Mouse (Mus musculus): Measurements from ENCODE around the gene Wdr27. TPM values are rescaled to one million over a fixed set of nuclear protein-coding genes. Genes with fewer than 3 reads are reported as not detected.

The Wdr27 gene
- total and polyA plus RNA-seq, 3 experiments: 1.7 to 2.3 (median 2.1) TPM

DNA sequence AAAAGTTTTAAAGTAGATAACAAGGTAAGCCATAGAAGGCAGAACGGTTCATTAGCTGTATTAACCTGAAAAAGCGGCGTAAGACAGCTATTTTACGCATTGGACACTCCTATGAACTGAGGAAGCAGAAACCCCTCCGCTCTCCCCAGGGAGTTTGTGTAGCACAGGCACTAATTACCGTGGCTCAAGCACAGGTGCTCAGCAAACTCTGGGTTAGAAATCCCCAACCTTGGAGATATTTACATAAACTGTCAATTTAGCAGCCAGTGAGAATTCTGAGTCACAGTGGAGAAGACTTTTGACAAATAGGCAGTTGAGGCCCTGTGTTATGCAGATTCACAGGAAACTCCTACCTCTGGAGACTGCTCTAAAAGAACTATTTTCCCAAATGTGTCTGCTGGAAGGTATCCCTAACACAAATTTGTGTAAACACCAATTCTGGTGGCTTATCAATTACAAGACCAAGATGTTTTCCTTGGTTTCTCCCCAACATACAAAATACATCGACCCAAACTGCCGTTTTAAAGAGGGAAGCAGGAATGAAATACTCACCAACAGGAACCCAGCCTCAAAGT is 15.2 kb downstream of the Wdr27 start:
- peak overlapping the region; percentile 96 for H3K27ac ChIP-seq (ENCODE audit: insufficient read depth, low read depth)
- H3K4me3 ChIP-seq (replicated peaks in 1 of 3; ENCODE audit: low read depth in 2 of 3, low read length in 2 of 3, poor library complexity in 1 of 3): peak overlapping the region in 2 of 3 experiments; percentile 36 to 38
- H3K9ac ChIP-seq (ENCODE audit: insufficient read depth, low read depth): peak overlapping the region; percentile 46
- H3K4me1 ChIP-seq (ENCODE audit: control insufficient read depth in 1 of 2, insufficient read depth in 2 of 2): peaks cover 23 to 57% of the 10 kb centered on the region in 2 experiments
- DNase-seq (ENCODE audit: extremely low read depth): peak; percentile 98
- H3K4me2 ChIP-seq (ENCODE audit: insufficient read depth, low read depth, poor library complexity, severe bottlenecking): peak overlapping the region; percentile 92
- dilution Hi-C loops (cut with MboI; ENCODE audit: extremely low pct_ligation_motif_present, extremely low pct_unique_long_range_greater_than_20kb, low sequenced_read_pairs): no loop called here
- no peaks in the 10 kb centered on the region for H3K79me2 ChIP-seq (replicated peaks; ENCODE audit: control insufficient read depth, extremely low read depth, insufficient read depth, poor library complexity, severe bottlenecking)
- H3K27me3 ChIP-seq (replicated peaks): no peaks in the 10 kb centered on the region
- TF ChIP-seq TCF12 (IDR thresholded peaks at IDR 0.05; ENCODE audit: low read depth, low read length) (peak; percentile 94), SIN3A (IDR thresholded peaks at IDR 0.05; ENCODE audit: low read length) (peak; percentile 82), IRF4 (IDR thresholded peaks at IDR 0.05; ENCODE audit: low read depth, low read length) (peak; percentile 69), ZKSCAN1 (IDR thresholded peaks at IDR 0.05; ENCODE audit: borderline replicate concordance, low read depth, low read length) (no peak), MAZ (IDR thresholded peaks at IDR 0.05; ENCODE audit: low read depth, low read length) (peak; percentile 64; the same call in 1 of the 2 replicates), JUND (conservative IDR thresholded peaks at IDR 0.05; ENCODE audit: low read depth, low read length) (peak; percentile 51; the same call in 1 of the 2 replicates), RAD21 (IDR thresholded peaks at IDR 0.05; ENCODE audit: low read depth, low read length) (no peak), UBTF (IDR thresholded peaks at IDR 0.05; ENCODE audit: low read depth, low read length) (no peak), EP300 (IDR thresholded peaks at IDR 0.05; ENCODE audit: low read length) (peak; percentile 80), MAX (IDR thresholded peaks at IDR 0.05; ENCODE audit: low read length) (peak; percentile 53; the same call in 1 of the 2 replicates), SMC3 (IDR thresholded peaks at IDR 0.05; ENCODE audit: low read depth, low read length) (no peak), GABPA (IDR thresholded peaks at IDR 0.05; ENCODE audit: insufficient replicate concordance, low read depth, low read length) (no peak), CHD2 (IDR thresholded peaks at IDR 0.05; ENCODE audit: low read length) (peak; percentile 58; the same call in 1 of the 2 replicates), MXI1 (IDR thresholded peaks at IDR 0.05; ENCODE audit: low read depth, low read length) (no peak), POLR2A (IDR thresholded peaks at IDR 0.05; ENCODE audit: low read depth, low read length) (peak; percentile 49), HCFC1 (IDR thresholded peaks at IDR 0.05; ENCODE audit: low read depth, low read length) (no peak; the same call in 1 of the 2 replicates), CHD1 (IDR thresholded peaks at IDR 0.05; ENCODE audit: low read depth, low read length) (peak; percentile 30; the same call in 1 of the 2 replicates), KAT2A (IDR thresholded peaks at IDR 0.05; ENCODE audit: insufficient replicate concordance, low read length) (no peak), USF2 (conservative IDR thresholded peaks at IDR 0.05; ENCODE audit: low read depth, low read length) (no peak), NELFE (IDR thresholded peaks at IDR 0.05; ENCODE audit: low read depth, low read length) (peak; percentile 68), RCOR1 (conservative IDR thresholded peaks at IDR 0.05; ENCODE audit: low read depth, low read length) (peak; percentile 72; the same call in 1 of the 2 replicates), MAFK (IDR thresholded peaks at IDR 0.05; ENCODE audit: insufficient replicate concordance, low read length) (peak; percentile 28; the same call in 1 of the 2 replicates), CTCF (conservative IDR thresholded peaks at IDR 0.05 in 1 of 2, IDR thresholded peaks at IDR 0.05 in 1 of 2; ENCODE audit: low read depth in 2 of 2, low read length in 2 of 2) (no peak), POLR2AphosphoS2 (IDR thresholded peaks at IDR 0.05; ENCODE audit: low read depth, low read length) (no peak), JUN (IDR thresholded peaks at IDR 0.05; ENCODE audit: insufficient read depth, low read depth, low read length) (peak; percentile 0; the same call in 1 of the 2 replicates), ELF1 (IDR thresholded peaks at IDR 0.05; ENCODE audit: low read depth, low read length) (no peak; the same call in 1 of the 2 replicates), MEF2A (IDR thresholded peaks at IDR 0.05; ENCODE audit: borderline replicate concordance, low read depth, low read length) (peak; percentile 85), BHLHE40 (IDR thresholded peaks at IDR 0.05; ENCODE audit: low read depth, low read length) (peak; percentile 69), TBP (conservative IDR thresholded peaks at IDR 0.05; ENCODE audit: low read depth, low read length) (peak; percentile 81), PAX5 (IDR thresholded peaks at IDR 0.05; ENCODE audit: low read length) (no peak), MYC (IDR thresholded peaks at IDR 0.05; ENCODE audit: low read depth, low read length) (peak; percentile 17; the same call in 1 of the 2 replicates), ZNF384 (IDR thresholded peaks at IDR 0.05; ENCODE audit: low read depth, low read length) (no peak), E2F4 (IDR thresholded peaks at IDR 0.05; ENCODE audit: insufficient replicate concordance, low read depth, low read length) (no peak), ETS1 (conservative IDR thresholded peaks at IDR 0.05; ENCODE audit: low read depth, low read length) (peak; percentile 77), NRF1 (IDR thresholded peaks at IDR 0.05; ENCODE audit: low read depth, low read length) (0 out of 2 replicates have a peak, but pooled peaks have one; percentile 14), USF1 (IDR thresholded peaks at IDR 0.05; ENCODE audit: low read depth, low read length) (no peak), ZC3H11A (IDR thresholded peaks at IDR 0.05; ENCODE audit: low read depth, low read length) (no peak)
- H3K9me3 ChIP-seq (replicated peaks; ENCODE audit: low read length): peaks cover 15% of the 10 kb centered on the region
- H3K36me3 ChIP-seq (replicated peaks in 1 of 2; ENCODE audit: control insufficient read depth in 1 of 2, insufficient read depth in 1 of 2, low read length in 1 of 2): peaks cover 0 to 2% of the 10 kb centered on the region in 2 experiments
- in situ Hi-C loops (cut with MboI; ENCODE audit: low pct_ligation_motif_present, low pct_unique_long_range_greater_than_20kb, low sequenced_read_pairs): no loop called here

Data from CH12.LX (cell line).